Mouse (Mus musculus) CH12.LX (cell line): ENCODE measurements at regions not wholly inside any gene's neighbourhood (a gene's known extent, or its start where the extent isn't known, plus 50 kb on each side); places are given as distances from the start of the nearest gene placed in this dataset.

Experiments used
- DNase-seq: peaks from one replicate; pipeline ENCODE4 v3.0.0-alpha.2; 2013; ENCODE audit errors: extremely low read depth
- H3K27ac ChIP-seq: 2 replicates; pipeline ENCODE4 v1.5.1; 2012; ENCODE audit warnings: low read depth, mild to moderate bottlenecking, control low read depth, moderate library complexity; ENCODE audit not compliant: insufficient read depth
- H3K27me3 ChIP-seq: replicated peaks from 2 replicates; pipeline ENCODE3; 2012; ENCODE audit warnings: inconsistent platforms
- H3K36me3 ChIP-seq, 2 experiments: replicated peaks in 1 of 2; 2 replicates each; pipeline versions ENCODE3 to v1.6.1; 2012; ENCODE audit warnings: inconsistent platforms in 1 of 2, low read length in 1 of 2, mild to moderate bottlenecking in 1 of 2, mixed read lengths in 1 of 2, moderate library complexity in 1 of 2; ENCODE audit not compliant: control insufficient read depth in 1 of 2, insufficient read depth in 1 of 2
- H3K4me1 ChIP-seq, 2 experiments: 2 replicates each; pipeline ENCODE4 v1.6.1; 2012; ENCODE audit warnings: inconsistent platforms in 1 of 2, moderate library complexity in 1 of 2; ENCODE audit not compliant: insufficient read depth in 2 of 2, control insufficient read depth in 1 of 2
- H3K4me2 ChIP-seq: 2 replicates; pipeline ENCODE4 v1.6.1; 2012; ENCODE audit warnings: low read depth, mild to moderate bottlenecking, control low read depth; ENCODE audit not compliant: poor library complexity, insufficient read depth, severe bottlenecking
- H3K4me3 ChIP-seq, 3 experiments: fragments of 150-350 bp in 1 of 3; sonication (generic) in 1 of 3; replicated peaks in 1 of 3; 2 replicates each; pipeline versions ENCODE3 to v1.5.1; 2011 to 2012; ENCODE audit warnings: low read depth in 2 of 3, low read length in 2 of 3, mild to moderate bottlenecking in 2 of 3, moderate library complexity in 2 of 3, control low read depth in 1 of 3, improper control_type of control experiment in 1 of 3, inconsistent platforms in 1 of 3, mixed read lengths in 1 of 3; ENCODE audit not compliant: poor library complexity in 1 of 3
- H3K79me2 ChIP-seq: replicated peaks from 2 replicates; pipeline ENCODE4 v1.6.1; 2012; ENCODE audit warnings: mild to moderate bottlenecking, moderate library complexity; ENCODE audit not compliant: control insufficient read depth, poor library complexity, insufficient read depth, severe bottlenecking; ENCODE audit errors: extremely low read depth
- H3K9ac ChIP-seq: 2 replicates; pipeline ENCODE4 v1.6.1; 2012; ENCODE audit warnings: low read depth, mild to moderate bottlenecking, control low read depth, moderate library complexity; ENCODE audit not compliant: insufficient read depth
- H3K9me3 ChIP-seq: replicated peaks from 2 replicates; pipeline ENCODE3; 2012; ENCODE audit warnings: low read length, inconsistent platforms, mixed read lengths
- BHLHE40 ChIP-seq: IDR thresholded peaks from 2 replicates; pipeline ENCODE4 v1.6.1; 2011; ENCODE audit warnings: mild to moderate bottlenecking, low read depth, low read length, improper control_type of control experiment
- CHD1 ChIP-seq: IDR thresholded peaks from 2 replicates; pipeline ENCODE4 v1.6.1; 2012; ENCODE audit warnings: low read depth, low read length, improper control_type of control experiment, inconsistent platforms
- CHD2 ChIP-seq: IDR thresholded peaks from 2 replicates; pipeline ENCODE4 v1.6.1; 2011; ENCODE audit warnings: low read length, improper control_type of control experiment
- E2F4 ChIP-seq: IDR thresholded peaks from 2 replicates; pipeline ENCODE4 v1.6.1; 2011; ENCODE audit warnings: low read depth, low read length, improper control_type of control experiment; ENCODE audit not compliant: insufficient replicate concordance
- ELF1 ChIP-seq: IDR thresholded peaks from 2 replicates; pipeline ENCODE4 v1.6.1; 2014; ENCODE audit warnings: low read depth, mild to moderate bottlenecking, inconsistent platforms, low read length, improper control_type of control experiment
- ETS1 ChIP-seq: conservative IDR thresholded peaks from 2 replicates; pipeline ENCODE4 v1.6.1; 2012; ENCODE audit warnings: low read depth, mild to moderate bottlenecking, inconsistent platforms, low read length, improper control_type of control experiment, moderate library complexity
- GABPA ChIP-seq: IDR thresholded peaks from 2 replicates; pipeline ENCODE4 v1.6.1; 2012; ENCODE audit warnings: low read depth, low read length, improper control_type of control experiment, inconsistent platforms; ENCODE audit not compliant: insufficient replicate concordance
- IRF4 ChIP-seq: IDR thresholded peaks from 2 replicates; pipeline ENCODE4 v1.6.1; 2014; ENCODE audit warnings: low read depth, mild to moderate bottlenecking, inconsistent platforms, low read length, improper control_type of control experiment
- MAFK ChIP-seq: IDR thresholded peaks from 2 replicates; pipeline ENCODE4 v1.6.1; 2011; ENCODE audit warnings: low read length, improper control_type of control experiment; ENCODE audit not compliant: insufficient replicate concordance
- MAX ChIP-seq: IDR thresholded peaks from 2 replicates; pipeline ENCODE4 v1.6.1; 2011; ENCODE audit warnings: low read length, improper control_type of control experiment
- MAZ ChIP-seq: IDR thresholded peaks from 2 replicates; pipeline ENCODE4 v1.6.1; 2012; ENCODE audit warnings: low read depth, mild to moderate bottlenecking, inconsistent platforms, low read length, improper control_type of control experiment, moderate library complexity
- NELFE ChIP-seq: IDR thresholded peaks from 2 replicates; pipeline ENCODE4 v1.6.1; 2011; ENCODE audit warnings: low read depth, low read length, improper control_type of control experiment
- PAX5 ChIP-seq: IDR thresholded peaks from 2 replicates; pipeline ENCODE4 v1.6.1; 2012; ENCODE audit warnings: low read length, inconsistent platforms, mixed read lengths
- POLR2A ChIP-seq: IDR thresholded peaks from 2 replicates; pipeline ENCODE4 v1.6.1; 2011; ENCODE audit warnings: low read depth, mild to moderate bottlenecking, improper control_type of control experiment, low read length
- SMC3 ChIP-seq: IDR thresholded peaks from 2 replicates; pipeline ENCODE4 v1.6.1; 2011; ENCODE audit warnings: low read depth, low read length, improper control_type of control experiment
- USF2 ChIP-seq: conservative IDR thresholded peaks from 2 replicates; pipeline ENCODE4 v1.6.1; 2011; ENCODE audit warnings: low read depth, low read length, improper control_type of control experiment
- ZNF384 ChIP-seq: IDR thresholded peaks from 2 replicates; pipeline ENCODE4 v1.6.1; 2012; ENCODE audit warnings: low read depth, low read length, improper control_type of control experiment, inconsistent platforms
- dilution Hi-C: fragments of 300-500 bp; cut with MboI; formaldehyde crosslinking; loops from 2 replicates; pipeline ENCODE4 v1.14.3; 2020; ENCODE audit warnings: low sequenced_read_pairs; ENCODE audit not compliant: extremely low pct_unique_long_range_greater_than_20kb, extremely low pct_ligation_motif_present
- in situ Hi-C: fragments of 300-500 bp; cut with MboI; formaldehyde crosslinking; loops from 3 replicates; pipeline ENCODE4 v1.14.3; 2019; ENCODE audit warnings: low sequenced_read_pairs, low pct_ligation_motif_present, low pct_unique_long_range_greater_than_20kb, mixed read lengths

- dilution Hi-C loops (no loop called here), in situ Hi-C loops (no loop called here)
- no peaks in the 10 kb centered on the region for H3K79me2 ChIP-seq
- H3K4me3 ChIP-seq, result no peak overlapping the region
- no peak for TF ChIP-seq USF2
- TF ChIP-seq SMC3, result no peak
- no peak for TF ChIP-seq MAFK
- TF ChIP-seq ZNF384, result no peak
- TF ChIP-seq IRF4, result no peak
- TF ChIP-seq ETS1, result no peak
- H3K27me3 ChIP-seq, result no peaks in the 10 kb centered on the region
- no peak overlapping the region for H3K4me2 ChIP-seq
- no peaks in the 10 kb centered on the region for H3K9me3 ChIP-seq
- H3K36me3 ChIP-seq, result no peaks in the 10 kb centered on the region
- no peaks in the 10 kb centered on the region for H3K4me1 ChIP-seq
- no peak overlapping the region for H3K27ac ChIP-seq
- DNase-seq, result no peak
- H3K9ac ChIP-seq, result no peak overlapping the region
Observed at GRCm38 (mm10) chr1:71923731-71924130, 270.7 kb upstream of the Fn1 start.

GRCm38 (mm10) chr1:71921456-71921855 is 268.5 kb upstream of the Fn1 start:
- no peaks in the 10 kb centered on the region for H3K79me2 ChIP-seq
- H3K36me3 ChIP-seq, result no peaks in the 10 kb centered on the region
- H3K9me3 ChIP-seq, result no peaks in the 10 kb centered on the region
- no peaks in the 10 kb centered on the region for H3K4me1 ChIP-seq
- no peaks in the 10 kb centered on the region for H3K27me3 ChIP-seq
- TF ChIP-seq PAX5 (no peak), BHLHE40 (no peak), CHD1 (no peak), GABPA (no peak), CHD2 (no peak), NELFE (no peak), MAX (no peak), POLR2A (no peak), MAZ (no peak), ELF1 (no peak), E2F4 (no peak), USF2 (no peak)
- TF ChIP-seq, all 38 proteins: peak for 0
- no peak overlapping the region for H3K4me3 ChIP-seq
- H3K27ac ChIP-seq, result no peak overlapping the region
- H3K9ac ChIP-seq, result no peak overlapping the region
- dilution Hi-C loops, result no loop called here
- DNase-seq, result no peak
- no peak overlapping the region for H3K4me2 ChIP-seq
- in situ Hi-C loops, result no loop called here
